Mouse (Mus musculus): Measurements from ENCODE around the gene Gm884. TPM values are rescaled to one million over a fixed set of nuclear protein-coding genes. Genes with fewer than 3 reads are reported as not detected.

Gene Gm884
- total and polyA plus RNA-seq, 3 experiments, result not detected

DNA sequence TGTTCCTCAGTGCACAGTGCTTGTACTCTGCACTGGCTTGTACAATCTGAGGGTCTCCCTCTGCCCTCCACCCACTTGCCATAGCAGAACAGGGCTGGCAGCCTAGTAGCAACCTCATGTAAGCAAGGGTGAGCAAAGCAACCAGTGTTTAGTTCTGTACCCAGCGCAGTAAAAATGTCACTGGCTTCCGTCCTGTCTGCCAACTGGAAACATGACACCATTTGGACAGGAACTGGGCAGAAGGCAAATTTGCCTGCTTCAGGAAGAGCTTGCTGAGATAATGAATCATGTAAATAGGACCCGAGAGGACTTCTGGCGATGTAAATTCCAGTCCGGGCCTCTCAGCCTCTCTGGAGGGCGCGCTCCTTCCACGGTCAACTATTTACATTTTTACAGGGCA is 24.8 kb upstream of the Gm884 start:
- H3K4me3 ChIP-seq (ENCODE audit: control insufficient read depth in 1 of 2, insufficient read depth in 1 of 2, low read depth in 2 of 2, low read length in 2 of 2), result no peak overlapping the region
- no peaks in the 10 kb centered on the region for H3K9me3 ChIP-seq (replicated peaks; ENCODE audit: insufficient read depth, low read length)
- peaks cover 0 to 1% of the 10 kb centered on the region in 2 experiments; a peak in 1 of 4 replicates for H3K27me3 ChIP-seq (ENCODE audit: control insufficient read depth in 1 of 2, insufficient read depth in 2 of 2, low read length in 2 of 2)
- no peak overlapping the region for H3K27ac ChIP-seq (ENCODE audit: control insufficient read depth, low read depth, low read length)
- no peaks in the 10 kb centered on the region for H3K36me3 ChIP-seq (ENCODE audit: control insufficient read depth in 1 of 2, insufficient read depth in 2 of 2, low read length in 2 of 2)
- no peak overlapping the region for H3K9ac ChIP-seq (ENCODE audit: control insufficient read depth, low read depth, low read length, poor library complexity, severe bottlenecking)
- TF ChIP-seq GABPA (IDR thresholded peaks at IDR 0.05; ENCODE audit: low read depth, low read length), result no peak
- no peak for TF ChIP-seq MXI1 (IDR thresholded peaks at IDR 0.05; ENCODE audit: low read depth, low read length)
- no peak for TF ChIP-seq ELF1 (IDR thresholded peaks at IDR 0.05; ENCODE audit: low read depth, low read length)
- no peak for TF ChIP-seq ZNF384 (IDR thresholded peaks at IDR 0.05; ENCODE audit: low read depth, low read length)
- TF ChIP-seq ZC3H11A (IDR thresholded peaks at IDR 0.05; ENCODE audit: low read depth, low read length), result no peak
- no peak for TF ChIP-seq ZMIZ1 (IDR thresholded peaks at IDR 0.05; ENCODE audit: low read depth, low read length)
- TF ChIP-seq USF2 (IDR thresholded peaks at IDR 0.05; ENCODE audit: borderline replicate concordance in 1 of 2, insufficient read depth in 1 of 2, low read depth in 1 of 2, low read length in 2 of 2), result no peak
- no peak for TF ChIP-seq MAX (IDR thresholded peaks at IDR 0.05; ENCODE audit: low read length)
- no peak for TF ChIP-seq MYB (IDR thresholded peaks at IDR 0.05; ENCODE audit: low read depth, low read length)
- TF ChIP-seq POLR2AphosphoS2 (IDR thresholded peaks at IDR 0.05; ENCODE audit: low read length), result no peak
- no peak for TF ChIP-seq HCFC1 (IDR thresholded peaks at IDR 0.05; ENCODE audit: low read depth, low read length)
- no peak for TF ChIP-seq POLR2A (IDR thresholded peaks at IDR 0.05; ENCODE audit: control insufficient read depth in 1 of 2, insufficient read depth in 1 of 2, low read depth in 1 of 2, low read length in 2 of 2, poor library complexity in 1 of 2)
- TF ChIP-seq CTCF (IDR thresholded peaks at IDR 0.05 in 2 of 3, conservative IDR thresholded peaks at IDR 0.05 in 1 of 3; ENCODE audit: control insufficient read depth in 1 of 3, insufficient read depth in 1 of 3, low read depth in 2 of 3, low read length in 3 of 3, poor library complexity in 1 of 3, severe bottlenecking in 1 of 3), result no peak
- no peak for TF ChIP-seq MAZ (IDR thresholded peaks at IDR 0.05; ENCODE audit: low read depth, low read length)
- TF ChIP-seq BHLHE40 (IDR thresholded peaks at IDR 0.05; ENCODE audit: borderline replicate concordance, low read depth, low read length), result no peak
- TF ChIP-seq E2F4 (IDR thresholded peaks at IDR 0.05; ENCODE audit: borderline replicate concordance, low read depth, low read length), result no peak
- no peak for TF ChIP-seq RCOR1 (IDR thresholded peaks at IDR 0.05; ENCODE audit: low read depth, low read length)
- TF ChIP-seq TBP (IDR thresholded peaks at IDR 0.05; ENCODE audit: low read depth, low read length), result no peak
- TF ChIP-seq EP300 (IDR thresholded peaks at IDR 0.05; ENCODE audit: low read depth in 1 of 2, low read length in 2 of 2), result no peak
- TF ChIP-seq NRF1 (IDR thresholded peaks at IDR 0.05; ENCODE audit: insufficient read depth, low read depth, low read length, poor library complexity, severe bottlenecking), result no peak
- no peaks in the 10 kb centered on the region for H3K79me2 ChIP-seq (ENCODE audit: control insufficient read depth, insufficient read depth, low read length, poor library complexity)
- no peak for DNase-seq (ENCODE audit: low read depth, low spot score)
- H3K4me1 ChIP-seq (ENCODE audit: control insufficient read depth in 1 of 2, insufficient read depth in 2 of 2, low read length in 2 of 2), result no peaks in the 10 kb centered on the region

GRCm38 (mm10) chr11:103643211-103643610 is 22.3 kb upstream of the Gm884 start:
- Histone ChIP-seq H3K9ac (ENCODE audit: control insufficient read depth, low read depth, low read length, poor library complexity, severe bottlenecking) (no peak overlapping the region), H3K27ac (ENCODE audit: control insufficient read depth, low read depth, low read length) (no peak overlapping the region), H3K79me2 (ENCODE audit: control insufficient read depth, insufficient read depth, low read length, poor library complexity) (no peaks in the 10 kb centered on the region), H3K27me3 (ENCODE audit: control insufficient read depth in 1 of 2, insufficient read depth in 2 of 2, low read length in 2 of 2) (peaks cover 2 to 3% of the 10 kb centered on the region in 2 experiments; a peak in 3 of 4 replicates), H3K4me3 (ENCODE audit: control insufficient read depth in 1 of 2, insufficient read depth in 1 of 2, low read depth in 2 of 2, low read length in 2 of 2) (no peak overlapping the region), H3K4me1 (ENCODE audit: control insufficient read depth in 1 of 2, insufficient read depth in 2 of 2, low read length in 2 of 2) (no peaks in the 10 kb centered on the region), H3K36me3 (ENCODE audit: control insufficient read depth in 1 of 2, insufficient read depth in 2 of 2, low read length in 2 of 2) (no peaks in the 10 kb centered on the region), H3K9me3 (replicated peaks; ENCODE audit: insufficient read depth, low read length) (no peaks in the 10 kb centered on the region)
- DNase-seq (ENCODE audit: low read depth, low spot score), result no peak
- TF ChIP-seq MAX (IDR thresholded peaks at IDR 0.05; ENCODE audit: low read length), result no peak
- no peak for TF ChIP-seq ZMIZ1 (IDR thresholded peaks at IDR 0.05; ENCODE audit: low read depth, low read length)
- no peak for TF ChIP-seq ZC3H11A (IDR thresholded peaks at IDR 0.05; ENCODE audit: low read depth, low read length)
- no peak for TF ChIP-seq MYC (IDR thresholded peaks at IDR 0.05; ENCODE audit: low read depth, low read length)
- no peak for TF ChIP-seq ELF1 (IDR thresholded peaks at IDR 0.05; ENCODE audit: low read depth, low read length)
- TF ChIP-seq RAD21 (IDR thresholded peaks at IDR 0.05; ENCODE audit: low read depth, low read length), result no peak
- TF ChIP-seq USF2 (IDR thresholded peaks at IDR 0.05; ENCODE audit: borderline replicate concordance in 1 of 2, insufficient read depth in 1 of 2, low read depth in 1 of 2, low read length in 2 of 2), result no peak
- TF ChIP-seq SMC3 (IDR thresholded peaks at IDR 0.05; ENCODE audit: low read depth, low read length), result no peak
- TF ChIP-seq POLR2AphosphoS5 (IDR thresholded peaks at IDR 0.05; ENCODE audit: borderline replicate concordance, low read depth, low read length), result no peak
